Mouse (Mus musculus): ENCODE measurements around the gene Dnajb12. TPM values are rescaled to one million over a fixed set of nuclear protein-coding genes. Genes with fewer than 3 reads are reported as not detected.

Dnajb12 gene
- polyA plus RNA-seq, 1 experiment from 2014 or later = 28.6 TPM

GRCm38 (mm10) chr10:59892977-59893376 lies 13.6 kb downstream of the Dnajb12 start:
- Histone ChIP-seq H3K27ac (replicated peaks in 1 of 2; ENCODE audit: control insufficient read depth in 1 of 2, insufficient read depth in 1 of 2, low read depth in 2 of 2, low read length in 2 of 2) (no peak overlapping the region), H3K4me3 (ENCODE audit: control insufficient read depth in 1 of 2, insufficient read depth in 1 of 2, low read depth in 1 of 2, low read length in 2 of 2) (no peak overlapping the region), H3K36me3 (ENCODE audit: control insufficient read depth, insufficient read depth, low read length) (peaks cover 79% of the 10 kb centered on the region), H3K9me3 (ENCODE audit: control insufficient read depth, low read length) (no peaks in the 10 kb centered on the region), H3K4me1 (ENCODE audit: control insufficient read depth in 2 of 2, insufficient read depth in 2 of 2, low read length in 2 of 2) (peaks cover 0 to 9% of the 10 kb centered on the region in 2 experiments; a peak in 2 of 4 replicates), H3K9ac (ENCODE audit: low read length) (no peak overlapping the region), H3K4me2 (ENCODE audit: low read length) (no peak overlapping the region), H3K27me3 (ENCODE audit: control insufficient read depth, insufficient read depth, low read length) (no peaks in the 10 kb centered on the region)
- WGBS = 45% methylated on average over 6 of the region's 6 CpGs
- no peak for ATAC-seq (ENCODE audit: insufficient number of reproducible peaks, insufficient read depth, low FRiP score, low read depth)

DNA sequence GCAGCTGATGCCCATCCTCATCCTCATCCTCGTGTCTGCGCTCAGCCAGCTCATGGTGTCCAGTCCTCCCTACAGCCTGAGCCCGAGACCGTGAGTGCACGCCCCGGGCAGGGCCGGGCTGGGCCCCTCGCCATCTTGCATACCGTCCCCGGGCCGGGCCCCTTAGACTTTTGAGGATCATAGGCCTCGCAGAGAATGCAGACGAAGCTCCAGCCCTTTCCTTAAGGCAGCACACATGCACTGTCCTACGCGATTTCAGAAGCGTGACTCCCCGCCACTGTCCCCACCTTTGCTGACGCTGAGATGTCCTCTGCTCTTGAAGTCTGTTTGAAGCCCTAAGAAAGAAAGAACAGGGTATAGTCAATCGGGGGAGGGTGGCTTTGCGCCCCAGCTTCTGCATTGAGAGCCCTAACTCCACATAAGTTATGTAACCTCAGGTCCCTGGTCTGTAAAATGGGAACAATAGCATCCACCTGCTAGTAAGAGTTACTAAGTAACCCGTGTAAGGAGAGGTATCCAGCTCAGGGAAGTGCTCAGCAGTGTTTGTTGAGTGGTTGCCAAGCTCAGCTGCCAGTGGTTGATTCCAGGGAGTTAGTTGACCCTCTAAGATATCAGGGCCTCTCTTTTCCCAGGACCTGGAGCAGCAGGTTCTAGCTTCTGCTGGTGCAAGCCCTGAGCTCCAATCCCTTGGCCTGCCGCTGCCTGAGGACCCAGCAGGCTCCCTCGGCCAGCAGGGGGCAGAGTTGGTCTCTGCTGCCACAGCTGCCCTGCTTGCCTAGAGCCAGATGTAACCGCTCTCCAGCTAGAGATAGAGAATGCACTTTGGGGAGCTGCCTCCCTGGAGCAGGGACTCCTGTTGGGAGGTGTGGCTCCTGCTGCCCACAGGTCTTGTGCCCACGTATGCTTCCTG lies 15.2 kb downstream of the Dnajb12 start:
- no peak for ATAC-seq (ENCODE audit: insufficient number of reproducible peaks, insufficient read depth, low FRiP score, low read depth)
- Histone ChIP-seq H3K4me2 (ENCODE audit: low read length) (no peak overlapping the region), H3K9ac (ENCODE audit: low read length) (no peak overlapping the region), H3K4me3 (ENCODE audit: control insufficient read depth in 1 of 2, insufficient read depth in 1 of 2, low read depth in 1 of 2, low read length in 2 of 2) (no peak overlapping the region), H3K4me1 (ENCODE audit: control insufficient read depth in 2 of 2, insufficient read depth in 2 of 2, low read length in 2 of 2) (peaks cover 8 to 24% of the 10 kb centered on the region in 2 experiments), H3K9me3 (ENCODE audit: control insufficient read depth, low read length) (no peaks in the 10 kb centered on the region), H3K27ac (replicated peaks in 1 of 2; ENCODE audit: control insufficient read depth in 1 of 2, insufficient read depth in 1 of 2, low read depth in 2 of 2, low read length in 2 of 2) (no peak overlapping the region), H3K36me3 (ENCODE audit: control insufficient read depth, insufficient read depth, low read length) (peaks cover 86% of the 10 kb centered on the region), H3K27me3 (ENCODE audit: control insufficient read depth, insufficient read depth, low read length) (no peaks in the 10 kb centered on the region)
- 81% methylated on average over 25 of the region's 25 CpGs for WGBS

DNA sequence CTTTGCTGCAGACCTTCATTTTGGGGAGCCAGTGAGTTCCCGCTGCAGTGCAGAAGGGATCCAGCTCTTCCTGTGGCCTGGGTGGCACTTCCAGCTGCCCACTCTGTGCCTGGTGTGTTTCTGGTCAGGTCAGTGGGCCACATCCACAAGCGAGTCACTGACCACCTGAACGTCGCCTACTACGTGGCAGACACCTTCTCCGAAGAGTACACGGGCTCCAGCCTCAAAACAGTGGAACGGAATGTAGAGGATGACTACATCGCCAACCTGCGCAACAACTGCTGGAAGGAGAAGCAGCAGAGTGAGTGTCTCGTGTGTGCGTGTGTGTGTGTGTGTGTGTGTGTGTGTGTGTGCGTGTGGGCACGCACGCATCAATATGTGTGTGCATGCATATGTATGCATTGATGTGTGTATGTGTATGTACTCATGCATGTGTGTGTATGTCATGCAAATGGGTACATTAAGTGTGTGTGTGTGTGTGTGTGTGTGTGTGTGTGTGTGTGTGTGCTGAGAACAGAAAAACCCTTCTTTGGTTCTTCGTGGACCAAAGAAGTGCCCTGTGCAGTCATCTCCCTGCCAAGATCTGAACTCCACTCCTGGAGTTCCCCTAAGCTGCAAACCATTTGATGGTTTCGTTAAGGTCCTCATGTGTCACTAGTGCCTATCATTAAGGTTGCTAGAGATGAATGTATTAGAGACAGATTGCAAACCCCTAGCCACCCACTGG lies 16.3 kb downstream of the Dnajb12 start:
- Histone ChIP-seq H3K4me1 (ENCODE audit: control insufficient read depth in 2 of 2, insufficient read depth in 2 of 2, low read length in 2 of 2) (peaks cover 17 to 35% of the 10 kb centered on the region in 2 experiments), H3K4me3 (ENCODE audit: control insufficient read depth in 1 of 2, insufficient read depth in 1 of 2, low read depth in 1 of 2, low read length in 2 of 2) (no peak overlapping the region), H3K4me2 (ENCODE audit: low read length) (no peak overlapping the region), H3K9ac (ENCODE audit: low read length) (no peak overlapping the region), H3K27me3 (ENCODE audit: control insufficient read depth, insufficient read depth, low read length) (no peaks in the 10 kb centered on the region), H3K9me3 (ENCODE audit: control insufficient read depth, low read length) (no peaks in the 10 kb centered on the region), H3K36me3 (ENCODE audit: control insufficient read depth, insufficient read depth, low read length) (peaks cover 78% of the 10 kb centered on the region), H3K27ac (replicated peaks in 1 of 2; ENCODE audit: control insufficient read depth in 1 of 2, insufficient read depth in 1 of 2, low read depth in 2 of 2, low read length in 2 of 2) (no peak overlapping the region)
- 94% methylated on average over 17 of the region's 17 CpGs for WGBS
- ATAC-seq (ENCODE audit: insufficient number of reproducible peaks, insufficient read depth, low FRiP score, low read depth) = no peak

- peaks cover 73% of the 10 kb centered on the region for H3K36me3 ChIP-seq (ENCODE audit: control insufficient read depth, insufficient read depth, low read length)
- no peak for ATAC-seq (ENCODE audit: insufficient number of reproducible peaks, insufficient read depth, low FRiP score, low read depth)
These were observed 16.9 kb downstream of the Dnajb12 start for GRCm38 (mm10) chr10:59896211-59896610.

GRCm38 (mm10) chr10:59896911-59897331 lies 17.6 kb downstream of the Dnajb12 start:
- no peak overlapping the region for H3K27ac ChIP-seq (replicated peaks in 1 of 2; ENCODE audit: control insufficient read depth in 1 of 2, insufficient read depth in 1 of 2, low read depth in 2 of 2, low read length in 2 of 2)
- H3K4me2 ChIP-seq (ENCODE audit: low read length) = no peak overlapping the region
- H3K9me3 ChIP-seq (ENCODE audit: control insufficient read depth, low read length) = no peaks in the 10 kb centered on the region
- peaks cover 66% of the 10 kb centered on the region for H3K36me3 ChIP-seq (ENCODE audit: control insufficient read depth, insufficient read depth, low read length)
- no peaks in the 10 kb centered on the region for H3K27me3 ChIP-seq (ENCODE audit: control insufficient read depth, insufficient read depth, low read length)
- H3K4me3 ChIP-seq (ENCODE audit: control insufficient read depth in 1 of 2, insufficient read depth in 1 of 2, low read depth in 1 of 2, low read length in 2 of 2) = no peak overlapping the region
- WGBS = 83% methylated on average over 3 of the region's 3 CpGs
- H3K9ac ChIP-seq (ENCODE audit: low read length) = no peak overlapping the region
- peaks cover 28 to 48% of the 10 kb centered on the region in 2 experiments for H3K4me1 ChIP-seq (ENCODE audit: control insufficient read depth in 2 of 2, insufficient read depth in 2 of 2, low read length in 2 of 2)
- no peak for ATAC-seq (ENCODE audit: insufficient number of reproducible peaks, insufficient read depth, low FRiP score, low read depth)

More at GRCm38 (mm10) chr10:59896211-59896610, 16.9 kb downstream of the Dnajb12 start:
- H3K9me3 ChIP-seq (ENCODE audit: control insufficient read depth, low read length) = no peaks in the 10 kb centered on the region
- no peak overlapping the region for H3K9ac ChIP-seq (ENCODE audit: low read length)
- no peak overlapping the region for H3K27ac ChIP-seq (replicated peaks in 1 of 2; ENCODE audit: control insufficient read depth in 1 of 2, insufficient read depth in 1 of 2, low read depth in 2 of 2, low read length in 2 of 2)
- H3K4me3 ChIP-seq (ENCODE audit: control insufficient read depth in 1 of 2, insufficient read depth in 1 of 2, low read depth in 1 of 2, low read length in 2 of 2) = no peak overlapping the region
- H3K27me3 ChIP-seq (ENCODE audit: control insufficient read depth, insufficient read depth, low read length) = no peaks in the 10 kb centered on the region
- 96% methylated on average over 4 of the region's 4 CpGs for WGBS
- peaks cover 23 to 41% of the 10 kb centered on the region in 2 experiments for H3K4me1 ChIP-seq (ENCODE audit: control insufficient read depth in 2 of 2, insufficient read depth in 2 of 2, low read length in 2 of 2)
- no peak overlapping the region for H3K4me2 ChIP-seq (ENCODE audit: low read length)

- ATAC-seq (ENCODE audit: insufficient number of reproducible peaks, insufficient read depth, low FRiP score, low read depth) = no peak
- peaks cover 60% of the 10 kb centered on the region for H3K36me3 ChIP-seq (ENCODE audit: control insufficient read depth, insufficient read depth, low read length)
- H3K4me3 ChIP-seq (ENCODE audit: control insufficient read depth in 1 of 2, insufficient read depth in 1 of 2, low read depth in 1 of 2, low read length in 2 of 2) = no peak overlapping the region
- no peak overlapping the region for H3K27ac ChIP-seq (replicated peaks in 1 of 2; ENCODE audit: control insufficient read depth in 1 of 2, insufficient read depth in 1 of 2, low read depth in 2 of 2, low read length in 2 of 2)
- peaks cover 29 to 54% of the 10 kb centered on the region in 2 experiments for H3K4me1 ChIP-seq (ENCODE audit: control insufficient read depth in 2 of 2, insufficient read depth in 2 of 2, low read length in 2 of 2)
- no peak overlapping the region for H3K9ac ChIP-seq (ENCODE audit: low read length)
- H3K9me3 ChIP-seq (ENCODE audit: control insufficient read depth, low read length) = no peaks in the 10 kb centered on the region
- no peaks in the 10 kb centered on the region for H3K27me3 ChIP-seq (ENCODE audit: control insufficient read depth, insufficient read depth, low read length)
- WGBS = 62% methylated on average over 5 of the region's 5 CpGs
- no peak overlapping the region for H3K4me2 ChIP-seq (ENCODE audit: low read length)
These were observed 18.2 kb downstream of the Dnajb12 start for GRCm38 (mm10) chr10:59897511-59897910.

DNA sequence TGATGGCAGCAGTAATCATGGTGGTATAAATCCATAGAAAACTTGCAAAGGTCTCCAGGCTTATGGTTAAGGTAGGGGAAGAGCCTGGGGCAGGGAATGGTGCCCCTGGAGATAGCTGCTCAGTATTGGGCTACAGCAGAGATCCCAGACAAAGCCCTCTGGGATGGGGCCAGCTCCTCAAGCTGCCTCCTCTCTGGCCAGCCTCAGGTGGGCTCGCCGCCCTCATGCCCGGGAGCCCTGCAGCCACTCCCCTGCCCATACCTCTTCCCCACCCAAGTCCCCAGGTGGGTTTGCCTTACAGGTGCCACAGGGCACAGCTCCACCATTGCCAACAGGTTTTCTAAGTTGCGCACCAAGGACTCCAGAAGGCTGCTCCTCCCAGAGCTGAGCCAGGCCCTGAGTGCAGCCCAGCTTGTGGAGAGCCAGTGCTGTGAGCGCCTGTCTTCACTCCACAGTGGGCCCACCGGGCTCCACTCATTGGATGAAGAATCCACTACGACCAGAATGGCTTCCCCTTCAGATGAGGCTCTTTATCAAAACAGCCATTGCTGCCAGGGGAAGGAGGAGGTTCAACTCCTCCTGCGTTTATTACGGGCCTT lies 18.9 kb downstream of the Dnajb12 start:
- Histone ChIP-seq H3K9ac (ENCODE audit: low read length) (no peak overlapping the region), H3K27ac (replicated peaks in 1 of 2; ENCODE audit: control insufficient read depth in 1 of 2, insufficient read depth in 1 of 2, low read depth in 2 of 2, low read length in 2 of 2) (peak overlapping the region in 1 of 2 experiments; percentile 97; a peak in 2 of 4 replicates), H3K4me3 (ENCODE audit: control insufficient read depth in 1 of 2, insufficient read depth in 1 of 2, low read depth in 1 of 2, low read length in 2 of 2) (no peak overlapping the region), H3K9me3 (ENCODE audit: control insufficient read depth, low read length) (no peaks in the 10 kb centered on the region), H3K4me2 (ENCODE audit: low read length) (no peak overlapping the region), H3K27me3 (ENCODE audit: control insufficient read depth, insufficient read depth, low read length) (no peaks in the 10 kb centered on the region), H3K36me3 (ENCODE audit: control insufficient read depth, insufficient read depth, low read length) (peaks cover 52% of the 10 kb centered on the region), H3K4me1 (ENCODE audit: control insufficient read depth in 2 of 2, insufficient read depth in 2 of 2, low read length in 2 of 2) (peaks cover 35 to 61% of the 10 kb centered on the region in 2 experiments)
- no peak for ATAC-seq (ENCODE audit: insufficient number of reproducible peaks, insufficient read depth, low FRiP score, low read depth)
- WGBS = 78% methylated on average over 9 of the region's 9 CpGs

Measured in heart, embryonic 14.5 days (tissue).